Mouse (Mus musculus) intestine, embryonic 16.5 days (tissue): ENCODE results near the gene Sct. TPM values are rescaled to one million over a fixed set of nuclear protein-coding genes. Genes with fewer than 3 reads are reported as not detected.
A peak's percentile ranks its signal among the peaks of the same experiment; 100 is the strongest.

Experiments used
- ATAC-seq: fragments of 200-750 bp; cut with Nextera tagmentation; 2 replicates; pipeline ENCODE4 v1.8.0; 2017; ENCODE audit warnings: moderate TSS enrichment, moderate library complexity
- H3K27ac ChIP-seq: fragments of 300-500 bp; sonication (generic); 2 replicates; pipeline ENCODE4 v1.5.1; 2014; ENCODE audit warnings: mild to moderate bottlenecking, low read length
- H3K27me3 ChIP-seq: fragments of 300-500 bp; sonication (generic); replicated peaks from 2 replicates; pipeline ENCODE4 v1.6.1; 2014; ENCODE audit warnings: low read length, control low read depth, mixed read lengths; ENCODE audit not compliant: control insufficient read depth, insufficient read depth
- H3K36me3 ChIP-seq: fragments of 300-500 bp; sonication (generic); 2 replicates; pipeline ENCODE4 v1.6.1; 2014; ENCODE audit warnings: low read length, control low read depth; ENCODE audit not compliant: control insufficient read depth, insufficient read depth
- H3K4me1 ChIP-seq: fragments of 300-500 bp; sonication (generic); 2 replicates; pipeline ENCODE4 v1.6.1; 2014; ENCODE audit warnings: low read length, control low read depth, mixed read lengths; ENCODE audit not compliant: control insufficient read depth, insufficient read depth
- H3K4me2 ChIP-seq: fragments of 300-500 bp; sonication (generic); 2 replicates; pipeline ENCODE4 v1.6.1; 2014; ENCODE audit warnings: low read depth, low read length, control low read depth
- H3K4me3 ChIP-seq: fragments of 300-500 bp; sonication (generic); 2 replicates; pipeline ENCODE4 v1.5.1; 2014; ENCODE audit warnings: mild to moderate bottlenecking, low read length
- H3K9ac ChIP-seq: fragments of 300-500 bp; sonication (generic); 2 replicates; pipeline ENCODE4 v1.6.1; 2014; ENCODE audit warnings: low read depth, low read length
- H3K9me3 ChIP-seq: fragments of 300-500 bp; sonication (generic); 2 replicates; pipeline ENCODE4 v1.6.1; 2016; ENCODE audit warnings: low read length, control low read depth; ENCODE audit not compliant: control insufficient read depth
- WGBS: fragments of 180-500 bp; shearing (Covaris S2); extraction: QIAGEN DNeasy Blood & Tissue Kit; methylation state at CpG from one replicate; pipeline ENCODE4 v1.1.7; 2014; 5-methylcytosine and 5-hydroxymethylcytosine counted together
- polyA plus RNA-seq: library from polyadenylated mRNA; unstranded; fragments of >200 nt; fragmentation: Nextera tagmentation; extraction: Ambion mirVana; gene quantifications from 2 replicates; pipeline ENCODE4 v1.2.1, GENCODE M21; 2015

Sct gene
- polyA plus RNA-seq, 1 experiment from 2014 or later, result 304 TPM

GRCm38 (mm10) chr7:141270631-141271030 is 8.3 kb downstream of the Sct start:
- no peaks in the 10 kb centered on the region for H3K36me3 ChIP-seq
- peaks cover 3% of the 10 kb centered on the region for H3K4me1 ChIP-seq
- no peak overlapping the region for H3K9ac ChIP-seq
- no peak for ATAC-seq
- H3K4me2 ChIP-seq, result no peak overlapping the region
- no peak overlapping the region for H3K4me3 ChIP-seq
- 86% methylated on average over 3 of the region's 3 CpGs for WGBS
- H3K27me3 ChIP-seq, result no peaks in the 10 kb centered on the region
- no peaks in the 10 kb centered on the region for H3K9me3 ChIP-seq
- H3K27ac ChIP-seq, result no peak overlapping the region

- Histone ChIP-seq H3K4me1 (peaks cover 12% of the 10 kb centered on the region), H3K36me3 (no peaks in the 10 kb centered on the region), H3K9me3 (no peaks in the 10 kb centered on the region), H3K27ac (no peak overlapping the region), H3K4me2 (peak overlapping the region; percentile 30), H3K4me3 (no peak overlapping the region), H3K27me3 (no peaks in the 10 kb centered on the region), H3K9ac (no peak overlapping the region)
- WGBS, result 81% methylated on average over 14 of the region's 14 CpGs
- ATAC-seq, result no peak
These were observed 9.7 kb downstream of the Sct start for GRCm38 (mm10) chr7:141269273-141269545.

GRCm38 (mm10) chr7:141268466-141269272 is 10.3 kb downstream of the Sct start:
- no peak for ATAC-seq
- Histone ChIP-seq H3K9ac (no peak overlapping the region), H3K27ac (no peak overlapping the region), H3K27me3 (no peaks in the 10 kb centered on the region), H3K4me3 (no peak overlapping the region), H3K4me1 (peaks cover 12% of the 10 kb centered on the region), H3K9me3 (no peaks in the 10 kb centered on the region), H3K36me3 (no peaks in the 10 kb centered on the region), H3K4me2 (peak overlapping the region; percentile 30)
- 76% methylated on average over 24 of the region's 24 CpGs for WGBS

- WGBS, result 8% methylated on average over 25 of the region's 25 CpGs
- ATAC-seq, result peak; percentile 80
- Histone ChIP-seq H3K27me3 (no peaks in the 10 kb centered on the region), H3K27ac (no peak within 1 kb of the TSS), H3K4me1 (peaks cover 12% of the 10 kb centered on the region), H3K36me3 (peaks cover 12% of the 10 kb centered on the region; the same call in 1 of the 2 replicates), H3K4me3 (peak within 1 kb of the TSS; percentile 57), H3K4me2 (peak within 1 kb of the TSS; percentile 58), H3K9ac (peak within 1 kb of the TSS; percentile 65), H3K9me3 (no peaks in the 10 kb centered on the region)
These were observed 13.0 kb downstream of the Sct start, which contains the start of gene Irf7 for GRCm38 (mm10) chr7:141265739-141266561. Gene Irf7, minus strand, starts transcription at chr7:141266481.

- Histone ChIP-seq H3K27ac (no peak overlapping the region), H3K9ac (peak overlapping the region; percentile 65; the same call in 1 of the 2 replicates), H3K27me3 (no peaks in the 10 kb centered on the region), H3K4me3 (0 out of 2 replicates have a peak overlapping the region, but pooled peaks have one; percentile 3), H3K4me2 (peak overlapping the region; percentile 58), H3K36me3 (peaks cover 18% of the 10 kb centered on the region), H3K4me1 (peaks cover 12% of the 10 kb centered on the region), H3K9me3 (no peaks in the 10 kb centered on the region)
- WGBS, result 46% methylated on average over 11 of the region's 11 CpGs
- peak; percentile 16; the same call in 1 of the 2 replicates for ATAC-seq
These were observed 13.6 kb downstream of the Sct start for GRCm38 (mm10) chr7:141265411-141265738.

GRCm38 (mm10) chr7:141264761-141265410 is 14.0 kb downstream of the Sct start:
- H3K36me3 ChIP-seq, result peaks cover 20% of the 10 kb centered on the region
- ATAC-seq, result peak; percentile 62
- no peaks in the 10 kb centered on the region for H3K27me3 ChIP-seq
- peaks cover 12% of the 10 kb centered on the region for H3K4me1 ChIP-seq
- no peak overlapping the region for H3K27ac ChIP-seq
- peak overlapping the region; percentile 65; the same call in 1 of the 2 replicates for H3K9ac ChIP-seq
- WGBS, result 30% methylated on average over 12 of the region's 12 CpGs
- H3K4me2 ChIP-seq, result peak overlapping the region; percentile 58; the same call in 1 of the 2 replicates
- no peaks in the 10 kb centered on the region for H3K9me3 ChIP-seq
- 0 out of 2 replicates have a peak overlapping the region, but pooled peaks have one; percentile 3 for H3K4me3 ChIP-seq

- Histone ChIP-seq H3K9ac (no peak overlapping the region), H3K4me3 (no peak overlapping the region), H3K27me3 (no peaks in the 10 kb centered on the region), H3K27ac (no peak overlapping the region), H3K4me2 (no peak overlapping the region), H3K4me1 (peaks cover 12% of the 10 kb centered on the region), H3K9me3 (no peaks in the 10 kb centered on the region), H3K36me3 (peaks cover 24% of the 10 kb centered on the region)
- WGBS, result 72% methylated on average over 11 of the region's 11 CpGs
- ATAC-seq, result no peak
These were observed 14.8 kb downstream of the Sct start for GRCm38 (mm10) chr7:141264041-141264700.

GRCm38 (mm10) chr7:141263640-141264039 is 15.3 kb downstream of the Sct start:
- H3K9ac ChIP-seq, result no peak overlapping the region
- peaks cover 12% of the 10 kb centered on the region for H3K4me1 ChIP-seq
- H3K9me3 ChIP-seq, result no peaks in the 10 kb centered on the region
- no peak overlapping the region for H3K4me2 ChIP-seq
- WGBS, result 90% methylated on average over 13 of the region's 13 CpGs
- H3K27ac ChIP-seq, result no peak overlapping the region
- no peak for ATAC-seq
- H3K27me3 ChIP-seq, result no peaks in the 10 kb centered on the region
- H3K36me3 ChIP-seq, result peaks cover 28% of the 10 kb centered on the region
- no peak overlapping the region for H3K4me3 ChIP-seq

- no peak for ATAC-seq
- Histone ChIP-seq H3K36me3 (peaks cover 42% of the 10 kb centered on the region), H3K9me3 (no peaks in the 10 kb centered on the region), H3K4me2 (no peak overlapping the region), H3K27ac (no peak overlapping the region), H3K27me3 (no peaks in the 10 kb centered on the region), H3K4me1 (peaks cover 10% of the 10 kb centered on the region), H3K4me3 (no peak overlapping the region), H3K9ac (no peak overlapping the region)
- 93% methylated on average over 3 of the region's 3 CpGs for WGBS
These were observed 17.5 kb downstream of the Sct start for GRCm38 (mm10) chr7:141261480-141261879.
